Mouse (Mus musculus) liver, postnatal 0 days (tissue): ENCODE results near the gene Erp27. TPM values are rescaled to one million over a fixed set of nuclear protein-coding genes. Genes with fewer than 3 reads are reported as not detected.

Source experiments
- ATAC-seq: fragments of 200-750 bp; cut with Nextera tagmentation; 2 replicates; pipeline ENCODE4 v1.8.0; 2017; ENCODE audit warnings: mild to moderate bottlenecking, moderate library complexity
- DNase-seq: peaks from one replicate; pipeline ENCODE4 v3.0.0-alpha.2; 2016
- H3K27ac ChIP-seq: fragments of 300-500 bp; sonication (generic); 2 replicates; pipeline ENCODE4 v1.5.1; 2014; ENCODE audit warnings: antibody characterized with exemption, moderate library complexity, mild to moderate bottlenecking, low read depth
- H3K27me3 ChIP-seq: fragments of 300-500 bp; sonication (generic); 2 replicates; pipeline ENCODE4 v1.6.1; 2014; ENCODE audit warnings: low read length, control low read depth, mixed read lengths; ENCODE audit not compliant: insufficient read depth
- H3K36me3 ChIP-seq: fragments of 300-500 bp; sonication (generic); replicated peaks from 2 replicates; pipeline ENCODE4 v1.6.1; 2014; ENCODE audit warnings: mild to moderate bottlenecking, control low read depth, low read length, moderate library complexity, mixed read lengths; ENCODE audit not compliant: insufficient read depth
- H3K4me1 ChIP-seq: fragments of 300-500 bp; sonication (generic); 2 replicates; pipeline ENCODE4 v1.6.1; 2014; ENCODE audit warnings: antibody characterized with exemption, mild to moderate bottlenecking, control low read depth; ENCODE audit not compliant: insufficient read depth
- H3K4me2 ChIP-seq: fragments of 300-500 bp; sonication (generic); 2 replicates; pipeline ENCODE4 v1.6.1; 2014; ENCODE audit warnings: low read depth, mild to moderate bottlenecking, low read length, moderate library complexity, mixed read lengths
- H3K4me3 ChIP-seq: fragments of 300-500 bp; sonication (generic); 2 replicates; pipeline ENCODE4 v1.5.1; 2014; ENCODE audit warnings: low read depth, low read length
- H3K9ac ChIP-seq: fragments of 300-500 bp; sonication (generic); replicated peaks from 2 replicates; pipeline ENCODE4 v1.6.1; 2014; ENCODE audit warnings: mild to moderate bottlenecking, moderate library complexity
- H3K9me3 ChIP-seq: fragments of 300-500 bp; sonication (generic); 2 replicates; pipeline ENCODE4 v1.6.1; 2016; ENCODE audit warnings: mild to moderate bottlenecking, control low read depth, low read length, mixed read lengths
- CTCF ChIP-seq: sonication (generic); IDR thresholded peaks from 2 replicates; pipeline ENCODE4 v1.5.1; 2016; ENCODE audit warnings: antibody characterized with exemption, low read depth
- EP300 ChIP-seq: IDR thresholded peaks from 2 replicates; pipeline ENCODE4 v1.6.1; 2016; ENCODE audit warnings: antibody characterized with exemption, low read depth, mild to moderate bottlenecking
- WGBS: fragments of 180-500 bp; shearing (Covaris S2); extraction: QIAGEN DNeasy Blood & Tissue Kit; methylation state at CpG from one replicate; pipeline ENCODE4 v1.1.7; 2014; ENCODE audit not compliant: insufficient replicate concordance; 5-methylcytosine and 5-hydroxymethylcytosine counted together
- polyA plus RNA-seq: library from polyadenylated mRNA; unstranded; fragments of >200 nt; fragmentation: Nextera tagmentation; extraction: Ambion mirVana; gene quantifications from 2 replicates; pipeline ENCODE4 v1.2.1, GENCODE M21; 2015

Gene Erp27
- polyA plus RNA-seq, 1 experiment from 2014 or later: 0.42 TPM

DNA sequence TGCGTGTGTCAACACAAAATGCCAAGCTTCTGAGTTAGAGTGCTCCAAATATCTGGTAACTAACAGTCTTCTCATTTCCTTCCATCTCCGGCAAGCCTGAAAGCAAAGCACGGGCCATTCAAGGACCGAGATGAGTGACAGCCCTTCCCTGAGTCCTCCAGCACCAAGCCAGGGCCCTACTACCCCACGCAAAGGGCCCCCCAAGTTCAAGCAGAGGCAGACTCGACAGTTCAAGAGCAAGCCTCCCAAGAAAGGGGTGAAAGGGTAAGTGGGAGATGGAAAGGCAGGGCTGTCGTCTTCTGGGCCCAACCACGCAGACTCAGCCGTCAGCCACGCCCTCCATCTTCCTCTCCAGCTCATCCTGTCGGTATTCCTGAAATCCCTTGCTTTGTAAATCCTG is 37.2 kb upstream of the Erp27 start:
- 60% methylated on average over 11 of the region's 11 CpGs for WGBS

GRCm38 (mm10) chr6:136957062-136957461 is 35.1 kb upstream of the Erp27 start:
- ATAC-seq (no peak), DNase-seq (no peak)
- TF ChIP-seq CTCF (no peak), EP300 (no peak)
- Histone ChIP-seq H3K27me3 (no peaks in the 10 kb centered on the region), H3K4me1 (0 out of 2 replicates have a peak, but pooled peaks cover 3% of the 10 kb centered on the region), H3K27ac (no peak overlapping the region), H3K4me3 (no peak overlapping the region), H3K4me2 (no peak overlapping the region), H3K9ac (no peak overlapping the region), H3K36me3 (no peaks in the 10 kb centered on the region), H3K9me3 (no peaks in the 10 kb centered on the region)
- WGBS: 46% methylated on average over 7 of the region's 7 CpGs

More for the DNA sequence above, 37.2 kb upstream of the Erp27 start:
- TF ChIP-seq EP300 (no peak), CTCF (no peak)
- H3K9me3 ChIP-seq: no peaks in the 10 kb centered on the region
- ATAC-seq (no peak), DNase-seq (no peak)
- no peaks in the 10 kb centered on the region for H3K36me3 ChIP-seq
- H3K4me3 ChIP-seq: no peak overlapping the region
- H3K4me2 ChIP-seq: 0 out of 2 replicates have a peak overlapping the region, but pooled peaks have one; percentile 7
- no peak overlapping the region for H3K9ac ChIP-seq
- H3K27me3 ChIP-seq: no peaks in the 10 kb centered on the region
- H3K27ac ChIP-seq: no peak overlapping the region
- H3K4me1 ChIP-seq: peaks cover 7% of the 10 kb centered on the region; the same call in 1 of the 2 replicates

GRCm38 (mm10) chr6:136955240-136955639 is 33.3 kb upstream of the Erp27 start:
- ATAC-seq: no peak
- no peak for DNase-seq
- Histone ChIP-seq H3K36me3 (no peaks in the 10 kb centered on the region), H3K4me2 (no peak overlapping the region), H3K27me3 (no peaks in the 10 kb centered on the region), H3K9ac (no peak overlapping the region), H3K4me3 (no peak overlapping the region), H3K9me3 (no peaks in the 10 kb centered on the region), H3K27ac (peak overlapping the region; percentile 62), H3K4me1 (0 out of 2 replicates have a peak, but pooled peaks cover 3% of the 10 kb centered on the region)
- no peak for TF ChIP-seq CTCF
- TF ChIP-seq EP300: no peak
- 45% methylated on average over 3 of the region's 3 CpGs for WGBS

GRCm38 (mm10) chr6:136954715-136955114 is 32.7 kb upstream of the Erp27 start:
- WGBS: 70% methylated on average over 8 of the region's 8 CpGs
- peak; percentile 53 for DNase-seq

GRCm38 (mm10) chr6:136954192-136954591 is 32.2 kb upstream of the Erp27 start:
- 0 out of 2 replicates have a peak, but pooled peaks cover 3% of the 10 kb centered on the region for H3K4me1 ChIP-seq
- H3K36me3 ChIP-seq: no peaks in the 10 kb centered on the region
- H3K4me2 ChIP-seq: no peak overlapping the region
- no peak overlapping the region for H3K4me3 ChIP-seq
- H3K27ac ChIP-seq: no peak overlapping the region
- WGBS: 72% methylated on average over 6 of the region's 6 CpGs
- no peak for DNase-seq
- H3K9me3 ChIP-seq: no peaks in the 10 kb centered on the region
- no peak for ATAC-seq
- no peaks in the 10 kb centered on the region for H3K27me3 ChIP-seq
- no peak overlapping the region for H3K9ac ChIP-seq
- TF ChIP-seq EP300 (no peak), CTCF (no peak)

More at GRCm38 (mm10) chr6:136954715-136955114, 32.7 kb upstream of the Erp27 start:
- Histone ChIP-seq H3K4me2 (no peak overlapping the region), H3K36me3 (no peaks in the 10 kb centered on the region), H3K9ac (no peak overlapping the region), H3K4me3 (no peak overlapping the region), H3K27me3 (no peaks in the 10 kb centered on the region), H3K4me1 (0 out of 2 replicates have a peak, but pooled peaks cover 3% of the 10 kb centered on the region), H3K27ac (peak overlapping the region; percentile 62; the same call in 1 of the 2 replicates), H3K9me3 (no peaks in the 10 kb centered on the region)
- no peak for TF ChIP-seq CTCF
- TF ChIP-seq EP300: peak; percentile 93
- ATAC-seq: peak; percentile 92

- DNase-seq (no peak), ATAC-seq (peak; percentile 24; the same call in 1 of the 2 replicates)
- no peak overlapping the region for H3K4me2 ChIP-seq
- no peaks in the 10 kb centered on the region for H3K27me3 ChIP-seq
- TF ChIP-seq CTCF (no peak), EP300 (no peak)
- no peaks in the 10 kb centered on the region for H3K36me3 ChIP-seq
- H3K4me3 ChIP-seq: no peak overlapping the region
- H3K27ac ChIP-seq: peak overlapping the region; percentile 18; the same call in 1 of the 2 replicates
- 0 out of 2 replicates have a peak, but pooled peaks cover 3% of the 10 kb centered on the region for H3K4me1 ChIP-seq
- no peak overlapping the region for H3K9ac ChIP-seq
- no peaks in the 10 kb centered on the region for H3K9me3 ChIP-seq
- WGBS: 69% methylated on average over 9 of the region's 9 CpGs
Measured at GRCm38 (mm10) chr6:136952930-136953329, 30.9 kb upstream of the Erp27 start.
